Mouse (Mus musculus) CH12.LX (cell line): ENCODE data around the gene Fshr.

Experiments used
- BHLHE40 ChIP-seq: IDR thresholded peaks from 2 replicates; pipeline ENCODE4 v1.6.1; 2011; ENCODE audit warnings: mild to moderate bottlenecking, low read depth, low read length, improper control_type of control experiment
- CTCF ChIP-seq, 2 experiments: IDR thresholded peaks in 1 of 2; conservative IDR thresholded peaks in 1 of 2; 2 replicates each; pipeline ENCODE4 v1.5.1; 2011 to 2012; ENCODE audit warnings: low read depth in 2 of 2, low read length in 2 of 2, improper control_type of control experiment in 1 of 2, inconsistent platforms in 1 of 2, mild to moderate bottlenecking in 1 of 2, moderate library complexity in 1 of 2
- EP300 ChIP-seq: IDR thresholded peaks from 2 replicates; pipeline ENCODE4 v1.6.1; 2011; ENCODE audit warnings: low read length, improper control_type of control experiment
- ETS1 ChIP-seq: conservative IDR thresholded peaks from 2 replicates; pipeline ENCODE4 v1.6.1; 2012; ENCODE audit warnings: low read depth, mild to moderate bottlenecking, inconsistent platforms, low read length, improper control_type of control experiment, moderate library complexity
- MAFK ChIP-seq: IDR thresholded peaks from 2 replicates; pipeline ENCODE4 v1.6.1; 2011; ENCODE audit warnings: low read length, improper control_type of control experiment; ENCODE audit not compliant: insufficient replicate concordance
- MAX ChIP-seq: IDR thresholded peaks from 2 replicates; pipeline ENCODE4 v1.6.1; 2011; ENCODE audit warnings: low read length, improper control_type of control experiment
- MAZ ChIP-seq: IDR thresholded peaks from 2 replicates; pipeline ENCODE4 v1.6.1; 2012; ENCODE audit warnings: low read depth, mild to moderate bottlenecking, inconsistent platforms, low read length, improper control_type of control experiment, moderate library complexity
- MYC ChIP-seq: IDR thresholded peaks from 2 replicates; pipeline ENCODE4 v1.6.1; 2011; ENCODE audit warnings: low read depth, mild to moderate bottlenecking, improper control_type of control experiment, low read length
- NELFE ChIP-seq: IDR thresholded peaks from 2 replicates; pipeline ENCODE4 v1.6.1; 2011; ENCODE audit warnings: low read depth, low read length, improper control_type of control experiment
- POLR2A ChIP-seq: IDR thresholded peaks from 2 replicates; pipeline ENCODE4 v1.6.1; 2011; ENCODE audit warnings: low read depth, mild to moderate bottlenecking, improper control_type of control experiment, low read length
- SMC3 ChIP-seq: IDR thresholded peaks from 2 replicates; pipeline ENCODE4 v1.6.1; 2011; ENCODE audit warnings: low read depth, low read length, improper control_type of control experiment
- ZC3H11A ChIP-seq: IDR thresholded peaks from 2 replicates; pipeline ENCODE4 v1.6.1; 2012; ENCODE audit warnings: low read depth, mild to moderate bottlenecking, inconsistent platforms, low read length, improper control_type of control experiment
- ZMIZ1 ChIP-seq: IDR thresholded peaks from 2 replicates; pipeline ENCODE4 v1.6.1; 2012; ENCODE audit warnings: low read depth, mild to moderate bottlenecking, inconsistent platforms, low read length, improper control_type of control experiment

GRCm38 (mm10) chr17:88938153-88938681, 262.3 kb downstream of the Fshr start:
- TF ChIP-seq CTCF (conservative IDR thresholded peaks at IDR 0.05 in 1 of 2, IDR thresholded peaks at IDR 0.05 in 1 of 2; ENCODE audit: low read depth in 2 of 2, low read length in 2 of 2), result no peak
- TF ChIP-seq POLR2A, result no peak
- no peak for TF ChIP-seq EP300
- TF ChIP-seq NELFE, result no peak
- no peak for TF ChIP-seq MAZ
- TF ChIP-seq ZC3H11A, result no peak
- TF ChIP-seq ETS1, result no peak
- TF ChIP-seq ZMIZ1, result no peak
- TF ChIP-seq MAFK, result no peak
- TF ChIP-seq MYC, result no peak
- no peak for TF ChIP-seq MAX
- no peak for TF ChIP-seq BHLHE40
- TF ChIP-seq SMC3, result no peak
